Comparison of ENCODE assay signal across 21 mouse cellular contexts in genomic region chr4:137391287-137391686, GRCm38 (mm10). TPM values are rescaled to one million over a fixed set of nuclear protein-coding genes. Genes with fewer than 3 reads are reported as not detected.
DNase-seq lines count a peak whose midpoint lies in the region; ATAC-seq and TF ChIP-seq lines count a peak whose summit lies in the region.
"Had no signal": no experiment of that assay in that cellular context is flagged by ENCODE, and none has a peak within 500 bp of the region (broad histone marks: within the 10 kb centered on the region; RNA-seq: fewer than 3 reads in every experiment).

No protein-coding gene starts in this region.

- H3K9me3 ChIP-seq in heart, postnatal 0 days (replicated peaks; ENCODE audit: control insufficient read depth, low read length): 0 out of 2 replicates have a peak, but pooled peaks cover 3% of the 10 kb centered on the region
- no peaks in the 10 kb centered on the region for H3K9me3 ChIP-seq in lung, postnatal 0 days (ENCODE audit: low read length)
- no peaks in the 10 kb centered on the region for H3K9me3 ChIP-seq in MEL (replicated peaks; ENCODE audit: insufficient read depth, low read length)
- H3K9me3 ChIP-seq: hindbrain, embryonic 12.5 days; limb, embryonic 15.5 days; midbrain, embryonic 13.5 days had no signal

- peaks cover 11% of the 10 kb centered on the region; the same call in 1 of the 2 replicates for H3K79me2 ChIP-seq in MEL (ENCODE audit: control insufficient read depth, insufficient read depth, low read length, poor library complexity)

- peak; percentile 33 for TF ChIP-seq CTCF in heart, postnatal 0 days (IDR thresholded peaks at IDR 0.05; ENCODE audit: low read depth)
- peak; percentile 53 for TF ChIP-seq CTCF in lung, postnatal 0 days (IDR thresholded peaks at IDR 0.05)
- peak; percentile 38 to 52 (median 47) for TF ChIP-seq CTCF in MEL (IDR thresholded peaks at IDR 0.05 in 2 of 3, conservative IDR thresholded peaks at IDR 0.05 in 1 of 3; ENCODE audit: control insufficient read depth in 1 of 3, insufficient read depth in 1 of 3, low read depth in 2 of 3, low read length in 3 of 3, poor library complexity in 1 of 3, severe bottlenecking in 1 of 3)
- peak; percentile 44; the same call in 1 of the 2 replicates for TF ChIP-seq CTCF in small intestine, adult 2 months (IDR thresholded peaks at IDR 0.05; ENCODE audit: extremely low read depth, insufficient read length, insufficient replicate concordance, low read depth, low read length)

- intact Hi-C loops in heart, postnatal 14 days (cut with DNase I): loop anchor here (5.0 to 10.0 kb wide), 3 partner anchors 79 to 306 kb away; no protein-coding TSS in a partner anchor

- WGBS in heart, postnatal 0 days: 89% methylated on average over 3 of the region's 3 CpGs
- WGBS in lung, postnatal 0 days: 88% methylated on average over 3 of the region's 3 CpGs
- 89% methylated on average over 3 of the region's 3 CpGs for WGBS in small intestine, adult 2 months

- H3K36me3 ChIP-seq in heart, postnatal 0 days (replicated peaks; ENCODE audit: control insufficient read depth, insufficient read depth, low read length): no peaks in the 10 kb centered on the region
- no peaks in the 10 kb centered on the region for H3K36me3 ChIP-seq in lung, postnatal 0 days (ENCODE audit: insufficient read depth, low read length)
- peaks cover 0 to 4% of the 10 kb centered on the region in 2 experiments; a peak in 1 of 4 replicates for H3K36me3 ChIP-seq in MEL (ENCODE audit: control insufficient read depth in 1 of 2, insufficient read depth in 2 of 2, low read length in 2 of 2)
- no peaks in the 10 kb centered on the region for H3K36me3 ChIP-seq in small intestine, adult 2 months (ENCODE audit: control insufficient read depth, insufficient read depth, low read length)
- H3K36me3 ChIP-seq: hindbrain, embryonic 12.5 days; midbrain, embryonic 13.5 days had no signal

- H3K4me2 ChIP-seq in heart, postnatal 0 days (ENCODE audit: low read depth, low read length): no peak overlapping the region
- H3K4me2 ChIP-seq in lung, postnatal 0 days (replicated peaks; ENCODE audit: low read depth, low read length): no peak overlapping the region
- H3K4me2 ChIP-seq: hindbrain, embryonic 12.5 days; limb, embryonic 15.5 days; midbrain, embryonic 13.5 days; neural tube, embryonic 12.5 days had no signal

- H3K9ac ChIP-seq in heart, postnatal 0 days (replicated peaks; ENCODE audit: low read depth, low read length): no peak overlapping the region
- H3K9ac ChIP-seq in lung, postnatal 0 days (replicated peaks; ENCODE audit: low read depth): no peak overlapping the region
- no peak overlapping the region for H3K9ac ChIP-seq in MEL (ENCODE audit: control insufficient read depth, low read depth, low read length, poor library complexity, severe bottlenecking)
- H3K9ac ChIP-seq: hindbrain, embryonic 12.5 days; limb, embryonic 15.5 days; midbrain, embryonic 13.5 days; neural tube, embryonic 12.5 days had no signal

- no peaks in the 10 kb centered on the region for H3K27me3 ChIP-seq in heart, postnatal 0 days (ENCODE audit: control insufficient read depth, insufficient read depth, low read length)
- H3K27me3 ChIP-seq in lung, postnatal 0 days (replicated peaks; ENCODE audit: insufficient read depth, low read length): no peaks in the 10 kb centered on the region
- no peaks in the 10 kb centered on the region for H3K27me3 ChIP-seq in MEL (ENCODE audit: control insufficient read depth in 1 of 2, insufficient read depth in 2 of 2, low read length in 2 of 2)
- no peaks in the 10 kb centered on the region for H3K27me3 ChIP-seq in small intestine, adult 2 months (ENCODE audit: control insufficient read depth, insufficient read depth, low read length)
- H3K27me3 ChIP-seq: hindbrain, embryonic 12.5 days; limb, embryonic 15.5 days; midbrain, embryonic 13.5 days; neural tube, embryonic 12.5 days had no signal

- no peak for DNase-seq in heart, postnatal 0 days (ENCODE audit: low spot score)
- DNase-seq in heart, postnatal 14 days: no peak
- DNase-seq in lung, postnatal 0 days (ENCODE audit: low spot score): no peak
- DNase-seq in lung, postnatal 14 days: no peak
- peak; percentile 52 for DNase-seq in MEL (ENCODE audit: low read depth, low spot score)
- no peak for DNase-seq in urinary bladder, postnatal 10 days (ENCODE audit: low spot score)
- DNase-seq: cerebellum, adult 11-12 months; gastrocnemius, postnatal 10 days; kidney, adult 8-10 months; lung, postnatal 4 days had no signal

- peaks cover 7% of the 10 kb centered on the region; the same call in 1 of the 2 replicates for H3K4me1 ChIP-seq in heart, postnatal 0 days (ENCODE audit: control insufficient read depth, insufficient read depth)
- H3K4me1 ChIP-seq in lung, postnatal 0 days (ENCODE audit: insufficient read depth, low read depth, low read length): no peaks in the 10 kb centered on the region; the same call in 1 of the 2 replicates
- no peaks in the 10 kb centered on the region; a peak in 1 of 4 replicates for H3K4me1 ChIP-seq in MEL (ENCODE audit: control insufficient read depth in 1 of 2, insufficient read depth in 2 of 2, low read length in 2 of 2)
- peaks cover 10% of the 10 kb centered on the region for H3K4me1 ChIP-seq in small intestine, adult 2 months (ENCODE audit: control insufficient read depth, insufficient read depth, insufficient read length, low read length)

- TF ChIP-seq POLR2A in MEL (IDR thresholded peaks at IDR 0.05; ENCODE audit: control insufficient read depth in 1 of 2, insufficient read depth in 1 of 2, low read depth in 1 of 2, low read length in 2 of 2, poor library complexity in 1 of 2): no peak
- TF ChIP-seq POLR2A in small intestine, adult 2 months (IDR thresholded peaks at IDR 0.05; ENCODE audit: low read depth, low read length): no peak

- H3K27ac ChIP-seq in heart, postnatal 0 days (ENCODE audit: low read depth): no peak overlapping the region
- no peak overlapping the region for H3K27ac ChIP-seq in lung, postnatal 0 days (ENCODE audit: low read length)
- no peak overlapping the region for H3K27ac ChIP-seq in MEL (ENCODE audit: control insufficient read depth, low read depth, low read length)
- H3K27ac ChIP-seq in small intestine, adult 2 months (ENCODE audit: insufficient read depth, low read depth, low read length): no peak overlapping the region
- H3K27ac ChIP-seq: hindbrain, embryonic 12.5 days; limb, embryonic 15.5 days; midbrain, embryonic 13.5 days; neural tube, embryonic 12.5 days had no signal

- no peak overlapping the region for H3K4me3 ChIP-seq in heart, postnatal 0 days (ENCODE audit: low read depth, low read length)
- no peak overlapping the region for H3K4me3 ChIP-seq in lung, postnatal 0 days (ENCODE audit: low read depth, low read length)
- H3K4me3 ChIP-seq in MEL (ENCODE audit: control insufficient read depth in 1 of 2, insufficient read depth in 1 of 2, low read depth in 2 of 2, low read length in 2 of 2): no peak overlapping the region
- no peak overlapping the region for H3K4me3 ChIP-seq in small intestine, adult 2 months (ENCODE audit: low read depth, low read length)
- H3K4me3 ChIP-seq: hindbrain, embryonic 12.5 days; limb, embryonic 15.5 days; midbrain, embryonic 13.5 days; neural tube, embryonic 12.5 days had no signal

- peak; percentile 64 for TF ChIP-seq RAD21 in MEL (IDR thresholded peaks at IDR 0.05; ENCODE audit: low read depth, low read length)

- ATAC-seq in heart, postnatal 0 days (ENCODE audit: insufficient read depth, low read depth): no peak
- ATAC-seq in lung, postnatal 0 days: no peak
- no peak for ATAC-seq in erythroblast, adult 5-6 weeks (replicated peaks; ENCODE audit: low FRiP score, poor library complexity, severe bottlenecking)
- ATAC-seq: activated CD4-positive, CD25-positive, alpha-beta regulatory T cell, adult 4 months; forebrain, embryonic 14.5 days; midbrain, embryonic 13.5 days had no signal

- TF ChIP-seq EP300 in heart, postnatal 0 days (IDR thresholded peaks at IDR 0.05; ENCODE audit: low read depth): no peak
- TF ChIP-seq EP300 in lung, postnatal 0 days (IDR thresholded peaks at IDR 0.05): no peak
- TF ChIP-seq EP300 in MEL (IDR thresholded peaks at IDR 0.05; ENCODE audit: low read depth in 1 of 2, low read length in 2 of 2): no peak

RNA-seq across cellular contexts. Expression of gene Cela3a, which starts 18.3 kb away (rescaled TPM):
- not detected in 2 replicates for total RNA-seq in heart, postnatal 0 days (2014; rRNA removed; ENCODE audit: low replicate concordance)
- polyA plus RNA-seq in heart, postnatal 0 days (2015; fragmentation: Nextera tagmentation; extraction: Ambion mirVana): not detected in 2 replicates
- not detected for total RNA-seq in heart, postnatal 14 days (2021)
- not detected in 2 replicates for polyA plus RNA-seq in lung, postnatal 0 days (2015; fragmentation: Nextera tagmentation; extraction: Ambion mirVana)
- total RNA-seq in MEL (2012; rRNA removed): not detected in 2 replicates
- polyA plus RNA-seq in MEL (2012; ENCODE audit: insufficient read depth in 1 of 2, insufficient read length in 2 of 2, low read depth in 1 of 2, low replicate concordance in 2 of 2, missing spikeins in 1 of 2): not detected
- 23.4 TPM in 1 of 2 replicates, not detected in the other for polyA plus RNA-seq in small intestine, adult 2 months (2012; rRNA removed)
- not detected in 2 replicates for total RNA-seq in erythroblast, adult 5-6 weeks (2015; ENCODE audit: low replicate concordance)
- not detected in 2 replicates for total RNA-seq in erythroblast, adult 5-6 weeks (2017; ENCODE audit: low replicate concordance)
- total RNA-seq: gastrocnemius, postnatal 10 days; left cerebral cortex, adult 8-10 months had no signal
- polyA plus RNA-seq: activated CD4-positive, CD25-positive, alpha-beta regulatory T cell, adult 4 months; forebrain, embryonic 14.5 days; heart, embryonic 14.5 days; hindbrain, embryonic 12.5 days; limb, embryonic 15.5 days; midbrain, embryonic 13.5 days; neural tube, embryonic 12.5 days; urinary bladder, adult 2 months had no signal

RNA-seq across cellular contexts. Expression of gene Cdc42, which starts 33.8 kb away (rescaled TPM):
- total RNA-seq in heart, postnatal 0 days (2014; rRNA removed; ENCODE audit: low replicate concordance): 295 and 311 TPM in 2 replicates
- polyA plus RNA-seq in heart, postnatal 0 days (2015; fragmentation: Nextera tagmentation; extraction: Ambion mirVana): 395 and 397 TPM in 2 replicates
- total RNA-seq in heart, postnatal 14 days (2021): 100 to 1,000 TPM; 182 to 187 TPM
- polyA plus RNA-seq in lung, postnatal 0 days (2015; fragmentation: Nextera tagmentation; extraction: Ambion mirVana): 545 and 582 TPM in 2 replicates
- 173 and 174 TPM in 2 replicates for total RNA-seq in MEL (2012; rRNA removed)
- polyA plus RNA-seq in MEL (2012; ENCODE audit: insufficient read depth in 1 of 2, insufficient read length in 2 of 2, low read depth in 1 of 2, low replicate concordance in 2 of 2, missing spikeins in 1 of 2): 100 to 1,000 TPM; 117 to 203 TPM
- 11.5 and 25.9 TPM in 2 replicates for polyA plus RNA-seq in small intestine, adult 2 months (2012; rRNA removed)
- total RNA-seq in erythroblast, adult 5-6 weeks (2015; ENCODE audit: low replicate concordance): 236 and 252 TPM in 2 replicates
- total RNA-seq in erythroblast, adult 5-6 weeks (2017; ENCODE audit: low replicate concordance): 105 and 186 TPM in 2 replicates

RNA-seq across cellular contexts. Expression of gene Cela3b, which starts 39.1 kb away (rescaled TPM):
- not detected in 2 replicates for total RNA-seq in heart, postnatal 0 days (2014; rRNA removed; ENCODE audit: low replicate concordance)
- not detected in 2 replicates for polyA plus RNA-seq in heart, postnatal 0 days (2015; fragmentation: Nextera tagmentation; extraction: Ambion mirVana)
- total RNA-seq in heart, postnatal 14 days (2021): not detected
- not detected in 2 replicates for polyA plus RNA-seq in lung, postnatal 0 days (2015; fragmentation: Nextera tagmentation; extraction: Ambion mirVana)
- total RNA-seq in MEL (2012; rRNA removed): not detected in 2 replicates
- polyA plus RNA-seq in MEL (2012; ENCODE audit: insufficient read depth in 1 of 2, insufficient read length in 2 of 2, low read depth in 1 of 2, low replicate concordance in 2 of 2, missing spikeins in 1 of 2): not detected
- 42.4 and 23,172 TPM in 2 replicates for polyA plus RNA-seq in small intestine, adult 2 months (2012; rRNA removed)
- total RNA-seq in erythroblast, adult 5-6 weeks (2015; ENCODE audit: low replicate concordance): not detected in 2 replicates
- not detected in 2 replicates for total RNA-seq in erythroblast, adult 5-6 weeks (2017; ENCODE audit: low replicate concordance)
- total RNA-seq: gastrocnemius, postnatal 10 days; left cerebral cortex, adult 8-10 months had no signal
- polyA plus RNA-seq: activated CD4-positive, CD25-positive, alpha-beta regulatory T cell, adult 4 months; forebrain, embryonic 14.5 days; heart, embryonic 14.5 days; hindbrain, embryonic 12.5 days; limb, embryonic 15.5 days; midbrain, embryonic 13.5 days; neural tube, embryonic 12.5 days; urinary bladder, adult 2 months had no signal
